Mouse (Mus musculus) olfactory bulb, adult 2 months (tissue): Measurements from ENCODE around the gene Olfr1084.
"Not testable (repeated sequence)": the region's sequence is repeated elsewhere in the genome, so short reads cannot be mapped to it uniquely, and the experiment has no call there.

Source experiments
- CTCF ChIP-seq: fragments of 200-500 bp; IDR thresholded peaks from 2 replicates; pipeline ENCODE4 v1.5.1; 2012; ENCODE audit warnings: low read depth, mild to moderate bottlenecking, low read length, moderate library complexity; ENCODE audit not compliant: insufficient read depth
- POLR2A ChIP-seq: fragments of 200-500 bp; IDR thresholded peaks from 2 replicates; pipeline ENCODE4 v1.6.1; 2012; ENCODE audit warnings: mild to moderate bottlenecking, low read depth, low read length, moderate library complexity; ENCODE audit not compliant: insufficient read depth

GRCm38 (mm10) chr2:86639625-86640024, at the start of gene Olfr1084:
- not testable (repeated sequence) for TF ChIP-seq CTCF, POLR2A
